Mouse (Mus musculus) cerebellum, adult 2 months (tissue): ENCODE measurements around the gene Osgep.
"Not testable (repeated sequence)": the region's sequence is repeated elsewhere in the genome, so short reads cannot be mapped to it uniquely, and the experiment has no call there.

Experiments
- CTCF ChIP-seq: fragments of 200-500 bp; IDR thresholded peaks from 2 replicates; pipeline ENCODE4 v1.5.1; 2011; ENCODE audit warnings: low read depth, mild to moderate bottlenecking, control low read depth, low read length, moderate library complexity, borderline replicate concordance; ENCODE audit not compliant: insufficient read depth
- POLR2A ChIP-seq: fragments of 200-500 bp; IDR thresholded peaks from 2 replicates; pipeline ENCODE4 v1.6.1; 2011; ENCODE audit warnings: low read length, control low read depth, borderline replicate concordance; ENCODE audit not compliant: insufficient read depth

GRCm38 (mm10) chr14:50905327-50905726 lies 19.4 kb downstream of the Osgep start:
- TF ChIP-seq CTCF, POLR2A: not testable (repeated sequence)
